ENCODE assay signal across 24 mouse cellular contexts in the genomic region with DNA sequence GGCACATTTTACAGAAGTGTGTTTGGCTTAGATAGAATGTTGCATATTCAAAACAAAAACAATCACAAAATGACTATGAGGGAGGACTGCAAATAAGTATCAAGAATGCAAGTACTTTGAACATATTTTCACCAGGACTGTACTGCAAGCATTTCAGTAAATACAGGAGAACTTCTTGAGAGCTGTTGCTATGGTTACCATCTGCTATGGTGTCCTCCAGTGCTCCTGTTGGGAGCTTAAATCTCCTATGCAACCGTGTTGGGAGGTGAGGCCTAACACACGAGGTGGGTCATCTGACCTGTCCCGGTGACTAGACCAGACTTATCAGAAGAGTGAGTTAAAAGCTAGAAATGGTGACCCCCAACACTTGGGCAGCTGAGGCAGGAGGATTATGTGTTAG.
A peak's percentile ranks its signal among the peaks of the same experiment; 100 is the strongest.
DNase-seq lines count a peak whose midpoint lies in the region; ATAC-seq and TF ChIP-seq lines count a peak whose summit lies in the region.
"Had no signal": no experiment of that assay in that cellular context is flagged by ENCODE, and none has a peak within 500 bp of the region (broad histone marks: within the 10 kb centered on the region; RNA-seq: fewer than 3 reads in every experiment).

No protein-coding gene starts in this region.

- no peaks in the 10 kb centered on the region for H3K9me3 ChIP-seq in forebrain, embryonic 14.5 days (replicated peaks; ENCODE audit: control insufficient read depth, low read length)
- H3K9me3 ChIP-seq in forebrain, embryonic 11.5 days (ENCODE audit: control insufficient read depth, low read length) = no peaks in the 10 kb centered on the region
- H3K9me3 ChIP-seq in hindbrain, embryonic 15.5 days = no peaks in the 10 kb centered on the region
- no peaks in the 10 kb centered on the region for H3K9me3 ChIP-seq in hindbrain, embryonic 12.5 days (replicated peaks)
- no peaks in the 10 kb centered on the region for H3K9me3 ChIP-seq in lung, embryonic 16.5 days (ENCODE audit: control insufficient read depth, low read length)
- H3K9me3 ChIP-seq in stomach, postnatal 0 days (ENCODE audit: control insufficient read depth, low read length) = no peaks in the 10 kb centered on the region
- H3K9me3 ChIP-seq: limb, embryonic 15.5 days; liver, embryonic 15.5 days; neural tube, embryonic 13.5 days had no signal

- no peak for ATAC-seq in forebrain, embryonic 14.5 days
- no peak for ATAC-seq in forebrain, embryonic 11.5 days (replicated peaks; ENCODE audit: low FRiP score)
- 0 out of 2 replicates have a peak, but pooled peaks have one; percentile 38 for ATAC-seq in hindbrain, embryonic 15.5 days (ENCODE audit: low FRiP score, low read depth)
- ATAC-seq in hindbrain, embryonic 12.5 days (ENCODE audit: low FRiP score) = no peak
- ATAC-seq in lung, embryonic 16.5 days (ENCODE audit: low read depth) = peak; percentile 74; the same call in 1 of the 2 replicates
- no peak for ATAC-seq in stomach, postnatal 0 days (ENCODE audit: low FRiP score, low TSS enrichment)

- no peak overlapping the region for H3K9ac ChIP-seq in forebrain, embryonic 14.5 days (ENCODE audit: low read length)
- H3K9ac ChIP-seq in forebrain, embryonic 11.5 days (ENCODE audit: low read length) = no peak overlapping the region
- no peak overlapping the region for H3K9ac ChIP-seq in hindbrain, embryonic 15.5 days
- no peak overlapping the region for H3K9ac ChIP-seq in hindbrain, embryonic 12.5 days
- no peak overlapping the region for H3K9ac ChIP-seq in lung, embryonic 16.5 days (ENCODE audit: low read length)
- H3K9ac ChIP-seq in stomach, postnatal 0 days (ENCODE audit: low read length) = no peak overlapping the region
- H3K9ac ChIP-seq: limb, embryonic 15.5 days; liver, embryonic 15.5 days; neural tube, embryonic 13.5 days had no signal

- H3K4me2 ChIP-seq in forebrain, embryonic 14.5 days (ENCODE audit: low read length) = no peak overlapping the region
- H3K4me2 ChIP-seq in forebrain, embryonic 11.5 days (ENCODE audit: low read depth, low read length, severe bottlenecking) = no peak overlapping the region
- no peak overlapping the region for H3K4me2 ChIP-seq in hindbrain, embryonic 15.5 days
- no peak overlapping the region for H3K4me2 ChIP-seq in hindbrain, embryonic 12.5 days (replicated peaks)
- H3K4me2 ChIP-seq in lung, embryonic 16.5 days (ENCODE audit: low read depth, low read length) = no peak overlapping the region
- H3K4me2 ChIP-seq in stomach, postnatal 0 days (replicated peaks; ENCODE audit: low read depth) = no peak overlapping the region
- H3K4me2 ChIP-seq: heart, embryonic 11.5 days; limb, embryonic 15.5 days; liver, embryonic 15.5 days; neural tube, embryonic 13.5 days had no signal

- H3K4me3 ChIP-seq in forebrain, embryonic 14.5 days (ENCODE audit: low read depth, low read length) = no peak overlapping the region
- no peak overlapping the region for H3K4me3 ChIP-seq in forebrain, embryonic 11.5 days (ENCODE audit: low read depth, low read length)
- no peak overlapping the region for H3K4me3 ChIP-seq in hindbrain, embryonic 15.5 days
- H3K4me3 ChIP-seq in hindbrain, embryonic 12.5 days = no peak overlapping the region
- H3K4me3 ChIP-seq in lung, embryonic 16.5 days (ENCODE audit: low read length) = no peak overlapping the region
- H3K4me3 ChIP-seq in stomach, postnatal 0 days (ENCODE audit: low read depth, low read length) = no peak overlapping the region
- H3K4me3 ChIP-seq: erythroblast, embryonic 14.5 days; limb, embryonic 15.5 days; liver, embryonic 15.5 days; megakaryocyte, embryonic 14.5 days; neural tube, embryonic 13.5 days had no signal

- no peak overlapping the region for H3K27ac ChIP-seq in forebrain, embryonic 14.5 days (ENCODE audit: low read depth, low read length)
- H3K27ac ChIP-seq in forebrain, embryonic 11.5 days (ENCODE audit: low read depth, low read length) = no peak overlapping the region
- no peak overlapping the region for H3K27ac ChIP-seq in hindbrain, embryonic 15.5 days (replicated peaks)
- no peak overlapping the region for H3K27ac ChIP-seq in hindbrain, embryonic 12.5 days
- no peak overlapping the region for H3K27ac ChIP-seq in lung, embryonic 16.5 days (ENCODE audit: low read length)
- H3K27ac ChIP-seq in stomach, postnatal 0 days (replicated peaks) = no peak overlapping the region
- H3K27ac ChIP-seq: kidney, postnatal 0 days; limb, embryonic 15.5 days; liver, embryonic 15.5 days; neural tube, embryonic 13.5 days had no signal

- no peaks in the 10 kb centered on the region for H3K27me3 ChIP-seq in forebrain, embryonic 14.5 days (replicated peaks; ENCODE audit: control insufficient read depth, insufficient read depth, low read length)
- no peaks in the 10 kb centered on the region for H3K27me3 ChIP-seq in forebrain, embryonic 11.5 days (ENCODE audit: control insufficient read depth, insufficient read depth, low read length)
- no peaks in the 10 kb centered on the region for H3K27me3 ChIP-seq in hindbrain, embryonic 15.5 days
- no peaks in the 10 kb centered on the region for H3K27me3 ChIP-seq in hindbrain, embryonic 12.5 days
- H3K27me3 ChIP-seq in lung, embryonic 16.5 days (ENCODE audit: control insufficient read depth, insufficient read depth, low read depth, low read length) = no peaks in the 10 kb centered on the region
- H3K27me3 ChIP-seq in stomach, postnatal 0 days (ENCODE audit: control insufficient read depth, insufficient read depth, low read length) = no peaks in the 10 kb centered on the region
- H3K27me3 ChIP-seq: limb, embryonic 15.5 days; liver, embryonic 15.5 days; neural tube, embryonic 13.5 days had no signal

- 0 out of 2 replicates have a peak, but pooled peaks cover 2% of the 10 kb centered on the region for H3K4me1 ChIP-seq in forebrain, embryonic 14.5 days (ENCODE audit: control insufficient read depth, insufficient read depth, low read length)
- no peaks in the 10 kb centered on the region for H3K4me1 ChIP-seq in forebrain, embryonic 11.5 days (replicated peaks; ENCODE audit: control insufficient read depth, insufficient read depth, low read length)
- H3K4me1 ChIP-seq in hindbrain, embryonic 15.5 days (replicated peaks) = 0 out of 2 replicates have a peak, but pooled peaks cover 6% of the 10 kb centered on the region
- H3K4me1 ChIP-seq in hindbrain, embryonic 12.5 days = peaks cover 5% of the 10 kb centered on the region; the same call in 1 of the 2 replicates
- H3K4me1 ChIP-seq in lung, embryonic 16.5 days (replicated peaks; ENCODE audit: control insufficient read depth, insufficient read depth, low read length) = 0 out of 2 replicates have a peak, but pooled peaks cover 13% of the 10 kb centered on the region
- H3K4me1 ChIP-seq in stomach, postnatal 0 days (replicated peaks; ENCODE audit: control insufficient read depth, insufficient read depth) = no peaks in the 10 kb centered on the region
- H3K4me1 ChIP-seq: liver, embryonic 15.5 days; megakaryocyte, embryonic 14.5 days; neural tube, embryonic 13.5 days had no signal

- H3K36me3 ChIP-seq in forebrain, embryonic 14.5 days (ENCODE audit: control insufficient read depth, insufficient read depth, low read length) = no peaks in the 10 kb centered on the region
- no peaks in the 10 kb centered on the region for H3K36me3 ChIP-seq in forebrain, embryonic 11.5 days (ENCODE audit: control insufficient read depth, insufficient read depth, low read length)
- H3K36me3 ChIP-seq in hindbrain, embryonic 15.5 days = no peaks in the 10 kb centered on the region
- no peaks in the 10 kb centered on the region for H3K36me3 ChIP-seq in hindbrain, embryonic 12.5 days
- H3K36me3 ChIP-seq in lung, embryonic 16.5 days (ENCODE audit: control insufficient read depth, insufficient read depth, low read length) = no peaks in the 10 kb centered on the region
- no peaks in the 10 kb centered on the region for H3K36me3 ChIP-seq in stomach, postnatal 0 days (ENCODE audit: control insufficient read depth, insufficient read depth, low read length)
- H3K36me3 ChIP-seq: G1E; limb, embryonic 15.5 days; liver, embryonic 15.5 days; neural tube, embryonic 13.5 days had no signal

- DNase-seq in forebrain, embryonic 14.5 days (ENCODE audit: low spot score) = peak; percentile 50
- no peak for DNase-seq in forebrain, embryonic 11.5 days (ENCODE audit: low spot score)
- DNase-seq in lung, postnatal 4 days = no peak
- DNase-seq in brain, adult 2 months (ENCODE audit: low read depth, low spot score) = peak; percentile 76
- DNase-seq in stomach, postnatal 0 days (ENCODE audit: low spot score) = no peak
- DNase-seq: adrenal gland, postnatal 25 days; cerebellum, adult 18-20 months; cerebellum, postnatal 36 days; heart, postnatal 10 days; kidney, adult 18-20 months; layer of hippocampus, postnatal 36 days; right cerebral cortex, adult 18-20 months; thymus, postnatal 14 days had no signal

- WGBS in forebrain, embryonic 14.5 days = 38% methylated on average over 3 of the region's 3 CpGs
- WGBS in forebrain, embryonic 11.5 days = 41% methylated on average over 3 of the region's 3 CpGs
- 31% methylated on average over 3 of the region's 3 CpGs for WGBS in hindbrain, embryonic 15.5 days
- 34% methylated on average over 3 of the region's 3 CpGs for WGBS in hindbrain, embryonic 12.5 days
- 33% methylated on average over 3 of the region's 3 CpGs for WGBS in lung, embryonic 16.5 days
- WGBS in stomach, postnatal 0 days = 55% methylated on average over 3 of the region's 3 CpGs

- no peak for TF ChIP-seq CTCF in stomach, postnatal 0 days (IDR thresholded peaks at IDR 0.05; ENCODE audit: low read depth)

- TF ChIP-seq EP300 in stomach, postnatal 0 days (optimal IDR thresholded peaks at IDR 0.05) = no peak

Comparison
In these comparisons a context has a peak if more than half of its experiments do, and no peak if none do; other contexts are left out.
1. ATAC-seq: peak in hindbrain, embryonic 15.5 days (single experiment) and lung, embryonic 16.5 days (single experiment); none in forebrain, embryonic 14.5 days (single experiment), forebrain, embryonic 11.5 days (single experiment), hindbrain, embryonic 12.5 days (single experiment) and stomach, postnatal 0 days (single experiment).
2. DNase-seq: peak in forebrain, embryonic 14.5 days (single experiment) and brain, adult 2 months (single experiment); none in forebrain, embryonic 11.5 days (single experiment), lung, postnatal 4 days (0 of 2) and stomach, postnatal 0 days (single experiment).